Mouse (Mus musculus) CH12.LX (cell line): ENCODE results near the gene Znhit3. TPM values are rescaled to one million over a fixed set of nuclear protein-coding genes. Genes with fewer than 3 reads are reported as not detected.

Source experiments
- DNase-seq: peaks from one replicate; pipeline ENCODE4 v3.0.0-alpha.2; 2013; ENCODE audit errors: extremely low read depth
- H3K27ac ChIP-seq: 2 replicates; pipeline ENCODE4 v1.5.1; 2012; ENCODE audit warnings: low read depth, mild to moderate bottlenecking, control low read depth, moderate library complexity; ENCODE audit not compliant: insufficient read depth
- H3K27me3 ChIP-seq: replicated peaks from 2 replicates; pipeline ENCODE3; 2012; ENCODE audit warnings: inconsistent platforms
- H3K36me3 ChIP-seq, 2 experiments: replicated peaks in 1 of 2; 2 replicates each; pipeline versions ENCODE3 to v1.6.1; 2012; ENCODE audit warnings: inconsistent platforms in 1 of 2, low read length in 1 of 2, mild to moderate bottlenecking in 1 of 2, mixed read lengths in 1 of 2, moderate library complexity in 1 of 2; ENCODE audit not compliant: control insufficient read depth in 1 of 2, insufficient read depth in 1 of 2
- H3K4me1 ChIP-seq, 2 experiments: 2 replicates each; pipeline ENCODE4 v1.6.1; 2012; ENCODE audit warnings: inconsistent platforms in 1 of 2, moderate library complexity in 1 of 2; ENCODE audit not compliant: insufficient read depth in 2 of 2, control insufficient read depth in 1 of 2
- H3K4me2 ChIP-seq: 2 replicates; pipeline ENCODE4 v1.6.1; 2012; ENCODE audit warnings: low read depth, mild to moderate bottlenecking, control low read depth; ENCODE audit not compliant: poor library complexity, insufficient read depth, severe bottlenecking
- H3K4me3 ChIP-seq, 3 experiments: fragments of 150-350 bp in 1 of 3; sonication (generic) in 1 of 3; replicated peaks in 1 of 3; 2 replicates each; pipeline versions ENCODE3 to v1.5.1; 2011 to 2012; ENCODE audit warnings: low read depth in 2 of 3, low read length in 2 of 3, mild to moderate bottlenecking in 2 of 3, moderate library complexity in 2 of 3, control low read depth in 1 of 3, improper control_type of control experiment in 1 of 3, inconsistent platforms in 1 of 3, mixed read lengths in 1 of 3; ENCODE audit not compliant: poor library complexity in 1 of 3
- H3K79me2 ChIP-seq: replicated peaks from 2 replicates; pipeline ENCODE4 v1.6.1; 2012; ENCODE audit warnings: mild to moderate bottlenecking, moderate library complexity; ENCODE audit not compliant: control insufficient read depth, poor library complexity, insufficient read depth, severe bottlenecking; ENCODE audit errors: extremely low read depth
- H3K9ac ChIP-seq: 2 replicates; pipeline ENCODE4 v1.6.1; 2012; ENCODE audit warnings: low read depth, mild to moderate bottlenecking, control low read depth, moderate library complexity; ENCODE audit not compliant: insufficient read depth
- H3K9me3 ChIP-seq: replicated peaks from 2 replicates; pipeline ENCODE3; 2012; ENCODE audit warnings: low read length, inconsistent platforms, mixed read lengths
- BHLHE40 ChIP-seq: IDR thresholded peaks from 2 replicates; pipeline ENCODE4 v1.6.1; 2011; ENCODE audit warnings: mild to moderate bottlenecking, low read depth, low read length, improper control_type of control experiment
- CHD1 ChIP-seq: IDR thresholded peaks from 2 replicates; pipeline ENCODE4 v1.6.1; 2012; ENCODE audit warnings: low read depth, low read length, improper control_type of control experiment, inconsistent platforms
- CHD2 ChIP-seq: IDR thresholded peaks from 2 replicates; pipeline ENCODE4 v1.6.1; 2011; ENCODE audit warnings: low read length, improper control_type of control experiment
- CTCF ChIP-seq, 2 experiments: IDR thresholded peaks in 1 of 2; conservative IDR thresholded peaks in 1 of 2; 2 replicates each; pipeline ENCODE4 v1.5.1; 2011 to 2012; ENCODE audit warnings: low read depth in 2 of 2, low read length in 2 of 2, improper control_type of control experiment in 1 of 2, inconsistent platforms in 1 of 2, mild to moderate bottlenecking in 1 of 2, moderate library complexity in 1 of 2
- ELF1 ChIP-seq: IDR thresholded peaks from 2 replicates; pipeline ENCODE4 v1.6.1; 2014; ENCODE audit warnings: low read depth, mild to moderate bottlenecking, inconsistent platforms, low read length, improper control_type of control experiment
- EP300 ChIP-seq: IDR thresholded peaks from 2 replicates; pipeline ENCODE4 v1.6.1; 2011; ENCODE audit warnings: low read length, improper control_type of control experiment
- ETS1 ChIP-seq: conservative IDR thresholded peaks from 2 replicates; pipeline ENCODE4 v1.6.1; 2012; ENCODE audit warnings: low read depth, mild to moderate bottlenecking, inconsistent platforms, low read length, improper control_type of control experiment, moderate library complexity
- GABPA ChIP-seq: IDR thresholded peaks from 2 replicates; pipeline ENCODE4 v1.6.1; 2012; ENCODE audit warnings: low read depth, low read length, improper control_type of control experiment, inconsistent platforms; ENCODE audit not compliant: insufficient replicate concordance
- HCFC1 ChIP-seq: IDR thresholded peaks from 2 replicates; pipeline ENCODE4 v1.6.1; 2012; ENCODE audit warnings: low read depth, mild to moderate bottlenecking, inconsistent platforms, low read length, improper control_type of control experiment
- IRF4 ChIP-seq: IDR thresholded peaks from 2 replicates; pipeline ENCODE4 v1.6.1; 2014; ENCODE audit warnings: low read depth, mild to moderate bottlenecking, inconsistent platforms, low read length, improper control_type of control experiment
- MAFK ChIP-seq: IDR thresholded peaks from 2 replicates; pipeline ENCODE4 v1.6.1; 2011; ENCODE audit warnings: low read length, improper control_type of control experiment; ENCODE audit not compliant: insufficient replicate concordance
- MAZ ChIP-seq: IDR thresholded peaks from 2 replicates; pipeline ENCODE4 v1.6.1; 2012; ENCODE audit warnings: low read depth, mild to moderate bottlenecking, inconsistent platforms, low read length, improper control_type of control experiment, moderate library complexity
- MEF2A ChIP-seq: IDR thresholded peaks from 2 replicates; pipeline ENCODE4 v1.6.1; 2014; ENCODE audit warnings: low read depth, mild to moderate bottlenecking, inconsistent platforms, low read length, improper control_type of control experiment, borderline replicate concordance
- MXI1 ChIP-seq: IDR thresholded peaks from 2 replicates; pipeline ENCODE4 v1.6.1; 2011; ENCODE audit warnings: mild to moderate bottlenecking, low read depth, low read length, improper control_type of control experiment
- MYC ChIP-seq: IDR thresholded peaks from 2 replicates; pipeline ENCODE4 v1.6.1; 2011; ENCODE audit warnings: low read depth, mild to moderate bottlenecking, improper control_type of control experiment, low read length
- POLR2A ChIP-seq: IDR thresholded peaks from 2 replicates; pipeline ENCODE4 v1.6.1; 2011; ENCODE audit warnings: low read depth, mild to moderate bottlenecking, improper control_type of control experiment, low read length
- RAD21 ChIP-seq: IDR thresholded peaks from 2 replicates; pipeline ENCODE4 v1.6.1; 2011; ENCODE audit warnings: low read depth, mild to moderate bottlenecking, low read length, improper control_type of control experiment, moderate library complexity
- RCOR1 ChIP-seq: conservative IDR thresholded peaks from 2 replicates; pipeline ENCODE4 v1.6.1; 2012; ENCODE audit warnings: low read depth, mild to moderate bottlenecking, inconsistent platforms, low read length, improper control_type of control experiment
- SMC3 ChIP-seq: IDR thresholded peaks from 2 replicates; pipeline ENCODE4 v1.6.1; 2011; ENCODE audit warnings: low read depth, low read length, improper control_type of control experiment
- TCF12 ChIP-seq: IDR thresholded peaks from 2 replicates; pipeline ENCODE4 v1.6.1; 2014; ENCODE audit warnings: low read depth, mild to moderate bottlenecking, inconsistent platforms, low read length, improper control_type of control experiment
- UBTF ChIP-seq: IDR thresholded peaks from 2 replicates; pipeline ENCODE4 v1.6.1; 2012; ENCODE audit warnings: low read depth, mild to moderate bottlenecking, inconsistent platforms, low read length, improper control_type of control experiment, moderate library complexity
- USF1 ChIP-seq: IDR thresholded peaks from 2 replicates; pipeline ENCODE4 v1.6.1; 2014; ENCODE audit warnings: low read depth, mild to moderate bottlenecking, inconsistent platforms, low read length, improper control_type of control experiment
- USF2 ChIP-seq: conservative IDR thresholded peaks from 2 replicates; pipeline ENCODE4 v1.6.1; 2011; ENCODE audit warnings: low read depth, low read length, improper control_type of control experiment
- ZMIZ1 ChIP-seq: IDR thresholded peaks from 2 replicates; pipeline ENCODE4 v1.6.1; 2012; ENCODE audit warnings: low read depth, mild to moderate bottlenecking, inconsistent platforms, low read length, improper control_type of control experiment
- ZNF384 ChIP-seq: IDR thresholded peaks from 2 replicates; pipeline ENCODE4 v1.6.1; 2012; ENCODE audit warnings: low read depth, low read length, improper control_type of control experiment, inconsistent platforms
- dilution Hi-C: fragments of 300-500 bp; cut with MboI; formaldehyde crosslinking; loops from 2 replicates; pipeline ENCODE4 v1.14.3; 2020; ENCODE audit warnings: low sequenced_read_pairs; ENCODE audit not compliant: extremely low pct_unique_long_range_greater_than_20kb, extremely low pct_ligation_motif_present
- in situ Hi-C: fragments of 300-500 bp; cut with MboI; formaldehyde crosslinking; loops from 3 replicates; pipeline ENCODE4 v1.14.3; 2019; ENCODE audit warnings: low sequenced_read_pairs, low pct_ligation_motif_present, low pct_unique_long_range_greater_than_20kb, mixed read lengths
- polyA plus RNA-seq: library from polyadenylated mRNA; unstranded; fragments of >175 nt; gene quantifications from 2 replicates; pipeline ENCODE4 v1.2.1, GENCODE M21; 2012; ENCODE audit warnings: low read depth; ENCODE audit not compliant: insufficient read length
- total RNA-seq, 2 experiments: library from RNA; depleted of rRNA; stranded (reverse); fragments of 300-350 nt in 1 of 2; fragments of >200 nt in 1 of 2; gene quantifications; 2 replicates each; pipeline ENCODE4 v1.2.3; 2012 to 2014

Gene Znhit3
- total and polyA plus RNA-seq, 3 experiments: 59.3 to 130 (median 62.9) TPM

GRCm38 (mm10) chr11:84916703-84917300 is 636 bp upstream of the Znhit3 start:
- Histone ChIP-seq H3K9me3 (no peaks in the 10 kb centered on the region), H3K36me3 (peaks cover 20 to 26% of the 10 kb centered on the region in 2 experiments), H3K4me2 (no peak overlapping the region; the same call in 1 of the 2 replicates), H3K27ac (no peak overlapping the region), H3K9ac (no peak overlapping the region), H3K4me3 (peak overlapping the region in 2 of 3 experiments; percentile 83 to 98), H3K27me3 (peaks cover 19% of the 10 kb centered on the region), H3K4me1 (peaks cover 6 to 37% of the 10 kb centered on the region in 2 experiments; a peak in 3 of 4 replicates), H3K79me2 (peaks cover 21% of the 10 kb centered on the region)
- TF ChIP-seq TCF12 (no peak), IRF4 (no peak), USF2 (no peak), MEF2A (no peak), CHD2 (no peak), RAD21 (no peak), ELF1 (no peak), HCFC1 (no peak), ZMIZ1 (no peak)
- in situ Hi-C loops (loop anchor here (5.0 to 10.0 kb wide), 4 partner anchors 40 to 338 kb away; no protein-coding TSS in a partner anchor), dilution Hi-C loops (no loop called here)
- DNase-seq: no peak

- H3K9me3 ChIP-seq: no peaks in the 10 kb centered on the region
- H3K27me3 ChIP-seq: peaks cover 1% of the 10 kb centered on the region
- H3K4me2 ChIP-seq: peak overlapping the region; percentile 96; the same call in 1 of the 2 replicates
- no peak overlapping the region for H3K4me3 ChIP-seq
- DNase-seq: peak; percentile 35
- no peak overlapping the region for H3K27ac ChIP-seq
- H3K79me2 ChIP-seq: peaks cover 21% of the 10 kb centered on the region
- in situ Hi-C loops: loop anchor here (5.0 to 10.0 kb wide), 4 partner anchors 37 to 340 kb away; no protein-coding TSS in a partner anchor
- peaks cover 36 to 46% of the 10 kb centered on the region in 2 experiments for H3K36me3 ChIP-seq
- TF ChIP-seq CTCF (conservative IDR thresholded peaks at IDR 0.05 in 1 of 2, IDR thresholded peaks at IDR 0.05 in 1 of 2; ENCODE audit: low read depth in 2 of 2, low read length in 2 of 2) (peak in 1 of 2 experiments; percentile 46; a peak in 2 of 4 replicates), POLR2A (no peak)
- TF ChIP-seq, all 38 proteins: peak for 1
- Histone ChIP-seq H3K4me1 (peaks cover 6 to 37% of the 10 kb centered on the region in 2 experiments; a peak in 3 of 4 replicates), H3K9ac (no peak overlapping the region)
- dilution Hi-C loops: no loop called here
Observed at GRCm38 (mm10) chr11:84914673-84915072, 1.5 kb downstream of the Znhit3 start.

GRCm38 (mm10) chr11:84910411-84910810 is 5.8 kb downstream of the Znhit3 start:
- H3K27ac ChIP-seq: no peak overlapping the region
- no peak overlapping the region for H3K9ac ChIP-seq
- dilution Hi-C loops (no loop called here), in situ Hi-C loops (loop anchor here (10.0 kb wide), 1 partner anchor 344 kb away; no protein-coding TSS in a partner anchor)
- H3K27me3 ChIP-seq: no peaks in the 10 kb centered on the region
- no peak for DNase-seq
- peaks cover 14% of the 10 kb centered on the region for H3K79me2 ChIP-seq
- H3K36me3 ChIP-seq: peaks cover 73 to 88% of the 10 kb centered on the region in 2 experiments
- no peaks in the 10 kb centered on the region for H3K9me3 ChIP-seq
- H3K4me2 ChIP-seq: no peak overlapping the region
- H3K4me1 ChIP-seq: peaks cover 0 to 19% of the 10 kb centered on the region in 2 experiments; a peak in 2 of 4 replicates
- no peak overlapping the region for H3K4me3 ChIP-seq
- no peak for TF ChIP-seq UBTF
- no peak for TF ChIP-seq TCF12
- TF ChIP-seq MXI1: no peak
- TF ChIP-seq BHLHE40: no peak
- no peak for TF ChIP-seq SMC3
- no peak for TF ChIP-seq MAFK
- TF ChIP-seq MAZ: no peak
- TF ChIP-seq CHD1: no peak
- TF ChIP-seq RCOR1: no peak
- no peak for TF ChIP-seq USF1
- TF ChIP-seq GABPA: no peak
- no peak for TF ChIP-seq IRF4
- TF ChIP-seq ZNF384: no peak
- no peak for TF ChIP-seq RAD21
- no peak for TF ChIP-seq EP300
- no peak for TF ChIP-seq MYC
- TF ChIP-seq ETS1: no peak
- no peak for TF ChIP-seq CHD2
